Mouse (Mus musculus) lung, embryonic 16.5 days (tissue): ENCODE measurements around the gene Slc39a1. TPM values are rescaled to one million over a fixed set of nuclear protein-coding genes. Genes with fewer than 3 reads are reported as not detected.

ENCODE experiments used
- microRNA-seq: library from miRNA; unstranded; fragments of <30 nt; microRNA quantifications from one replicate; pipeline ENCODE4, GENCODE M21; 2016
- polyA plus RNA-seq: library from polyadenylated mRNA; unstranded; fragments of >200 nt; fragmentation: Nextera tagmentation; extraction: Ambion mirVana; gene quantifications from 2 replicates; pipeline ENCODE4 v1.2.1, GENCODE M21; 2015

The Slc39a1 gene
- polyA plus RNA-seq, 1 experiment from 2014 or later: 105 TPM

Small RNA genes within 50 kb of the gene (microRNA-seq; reads per million reads assigned to microRNA genes)
- not detected for gene Mir7012

Other genes with a start within 250 kb of the Slc39a1 start
- gene Hax1, start 249.4 kb upstream of the Slc39a1 start, polyA plus RNA-seq: 152 and 155 TPM in 2 replicates
- 148 and 168 TPM in 2 replicates for gene 4933434E20Rik, start 196.5 kb upstream of the Slc39a1 start, polyA plus RNA-seq
- gene Ubap2l, start 195.5 kb upstream of the Slc39a1 start, polyA plus RNA-seq: 166 and 167 TPM in 2 replicates
- 656 and 695 TPM in 2 replicates for gene Tpm3, start 175.5 kb upstream of the Slc39a1 start, polyA plus RNA-seq
- gene Nup210l, start 144.0 kb upstream of the Slc39a1 start, polyA plus RNA-seq: 0.41 and 0.44 TPM in 2 replicates
- 1,630 and 1,729 TPM in 2 replicates for gene Rps27, start 34.5 kb upstream of the Slc39a1 start, polyA plus RNA-seq
- 41.5 and 43.6 TPM in 2 replicates for gene Rab13, start 34.5 kb upstream of the Slc39a1 start, polyA plus RNA-seq
- 91.0 and 93.6 TPM in 2 replicates for gene Jtb, start 16.6 kb upstream of the Slc39a1 start, polyA plus RNA-seq
- gene Creb3l4, start 4.7 kb upstream of the Slc39a1 start, polyA plus RNA-seq: 5.8 TPM in 2 replicates
- gene Crtc2, start 6.0 kb downstream of the Slc39a1 start, polyA plus RNA-seq: 25.5 and 28.4 TPM in 2 replicates
- gene Dennd4b, start 17.0 kb downstream of the Slc39a1 start, polyA plus RNA-seq: 3.6 and 3.7 TPM in 2 replicates
- 11.3 and 11.4 TPM in 2 replicates for gene Gatad2b, start 45.0 kb downstream of the Slc39a1 start, polyA plus RNA-seq
- 20.7 and 21.7 TPM in 2 replicates for gene Slc27a3, start 141.8 kb downstream of the Slc39a1 start, polyA plus RNA-seq
- gene Ints3, start 185.4 kb downstream of the Slc39a1 start, polyA plus RNA-seq: 28.7 and 28.8 TPM in 2 replicates
- gene Npr1, start 217.7 kb downstream of the Slc39a1 start, polyA plus RNA-seq: 24.3 and 25.0 TPM in 2 replicates
- 171 and 189 TPM in 2 replicates for gene Ilf2, start 228.0 kb downstream of the Slc39a1 start, polyA plus RNA-seq
- gene Snapin, start 242.9 kb downstream of the Slc39a1 start, polyA plus RNA-seq: 86.4 and 88.5 TPM in 2 replicates